Mouse (Mus musculus) MEL (cell line): ENCODE measurements around the gene Csnk2a2.

Source experiments
- CTCF ChIP-seq, 3 experiments: IDR thresholded peaks in 2 of 3; conservative IDR thresholded peaks in 1 of 3; 2 replicates each; pipeline ENCODE4 v1.5.1; 2011 to 2012; ENCODE audit warnings: low read length in 3 of 3, low read depth in 2 of 3, mild to moderate bottlenecking in 2 of 3, improper control_type of control experiment in 1 of 3, inconsistent platforms in 1 of 3, mixed read lengths in 1 of 3, moderate library complexity in 1 of 3; ENCODE audit not compliant: control insufficient read depth in 1 of 3, insufficient read depth in 1 of 3, poor library complexity in 1 of 3, severe bottlenecking in 1 of 3
- HCFC1 ChIP-seq: IDR thresholded peaks from 2 replicates; pipeline ENCODE4 v1.6.1; 2012; ENCODE audit warnings: low read depth, mild to moderate bottlenecking, inconsistent platforms, low read length, improper control_type of control experiment, moderate library complexity
- RCOR1 ChIP-seq: IDR thresholded peaks from 2 replicates; pipeline ENCODE4 v1.6.1; 2012; ENCODE audit warnings: low read depth, mild to moderate bottlenecking, inconsistent platforms, low read length, improper control_type of control experiment
- SMC3 ChIP-seq: IDR thresholded peaks from 2 replicates; pipeline ENCODE4 v1.6.1; 2011; ENCODE audit warnings: low read depth, low read length, improper control_type of control experiment

DNA sequence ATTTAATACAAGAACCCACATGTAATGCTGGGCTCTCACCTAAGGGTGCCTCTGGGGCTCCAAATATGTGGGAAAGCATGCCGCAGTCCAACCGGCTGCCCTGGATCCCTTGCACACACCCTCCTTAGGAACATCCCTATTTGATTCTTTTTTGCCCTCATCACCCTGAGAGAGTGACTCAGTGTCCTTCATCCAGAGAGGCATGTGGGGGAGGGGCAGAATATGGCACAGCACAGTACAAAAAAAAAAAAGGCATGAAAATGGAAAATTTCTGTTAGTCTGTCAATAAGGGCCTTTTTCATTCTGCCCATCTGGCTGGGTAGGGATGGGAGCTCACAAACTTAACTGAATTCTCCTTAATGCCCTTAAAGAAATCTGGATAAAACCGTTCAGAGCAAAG, 8.0 kb upstream of the Csnk2a2 start:
- TF ChIP-seq RCOR1 = no peak
- no peak for TF ChIP-seq HCFC1
- no peak for TF ChIP-seq CTCF (IDR thresholded peaks at IDR 0.05 in 2 of 3, conservative IDR thresholded peaks at IDR 0.05 in 1 of 3; ENCODE audit: control insufficient read depth in 1 of 3, insufficient read depth in 1 of 3, low read depth in 2 of 3, low read length in 3 of 3, poor library complexity in 1 of 3, severe bottlenecking in 1 of 3)
- TF ChIP-seq SMC3 = no peak
